Mouse (Mus musculus): ENCODE data around the gene Gm20498. TPM values are rescaled to one million over a fixed set of nuclear protein-coding genes. Genes with fewer than 3 reads are reported as not detected.
"Not testable (repeated sequence)": the region's sequence is repeated elsewhere in the genome, so short reads cannot be mapped to it uniquely, and the experiment has no call there.

Gm20498 gene
- polyA plus RNA-seq, 1 experiment from 2014 or later = 47.2 TPM

DNA sequence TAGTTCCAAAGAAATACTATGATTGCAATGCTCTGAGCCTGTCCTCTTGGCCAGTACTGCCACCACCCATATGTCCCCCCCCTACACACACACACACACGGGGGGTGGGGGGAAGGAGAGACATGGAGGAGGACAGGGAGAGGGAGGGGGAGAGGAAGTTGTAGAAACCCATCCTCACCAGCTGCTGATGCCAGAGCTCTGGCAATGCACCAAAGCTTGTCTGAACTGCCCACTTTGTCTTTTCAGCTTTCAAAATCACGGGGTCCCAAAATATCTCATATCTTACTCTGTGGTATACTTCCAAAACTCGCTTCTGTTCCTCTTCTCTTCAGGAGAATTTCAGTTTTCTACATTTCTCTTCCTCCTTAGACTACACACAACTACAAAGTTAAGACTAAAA lies 119.5 kb downstream of the Gm20498 start:
- H3K4me3 ChIP-seq (ENCODE audit: low read depth, low read length) = no peak overlapping the region
- no peaks in the 10 kb centered on the region for H3K36me3 ChIP-seq (ENCODE audit: control insufficient read depth, insufficient read depth, low read length)
- H3K4me1 ChIP-seq (ENCODE audit: control insufficient read depth, insufficient read depth, low read length) = no peaks in the 10 kb centered on the region
- H3K27me3 ChIP-seq (ENCODE audit: control insufficient read depth, insufficient read depth, low read length) = no peaks in the 10 kb centered on the region
- no peak overlapping the region for H3K9ac ChIP-seq (replicated peaks; ENCODE audit: low read depth, low read length)
- WGBS = 91% methylated on average over 3 of the region's 3 CpGs
- H3K9me3 ChIP-seq (ENCODE audit: control insufficient read depth, low read length) = no peaks in the 10 kb centered on the region
- H3K27ac ChIP-seq (ENCODE audit: low read depth, low read length) = no peak overlapping the region
- no peak overlapping the region for H3K4me2 ChIP-seq (ENCODE audit: low read depth, low read length)
- ATAC-seq (ENCODE audit: low read depth) = no peak

DNA sequence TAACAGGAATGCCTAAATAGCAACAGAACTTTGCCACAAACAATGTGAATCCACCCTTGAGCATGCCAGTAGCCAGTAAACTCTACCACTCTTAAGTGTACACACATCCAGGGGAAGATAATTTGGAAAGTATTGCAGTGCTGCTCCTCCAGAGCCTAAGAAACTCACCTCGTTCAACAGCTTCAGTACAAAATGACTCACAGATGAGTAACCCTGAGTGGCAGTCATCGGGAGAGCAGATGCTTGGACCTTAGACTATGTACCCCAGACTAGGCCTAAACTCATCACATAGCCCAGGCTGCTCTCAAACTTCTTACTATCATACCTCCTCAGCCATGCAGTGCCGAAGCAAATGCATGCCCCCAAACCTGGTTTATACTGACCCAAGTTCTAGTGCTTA lies 123.7 kb downstream of the Gm20498 start:
- no peaks in the 10 kb centered on the region for H3K9me3 ChIP-seq (ENCODE audit: control insufficient read depth, low read length)
- ATAC-seq (ENCODE audit: low read depth) = no peak
- no peak overlapping the region for H3K4me2 ChIP-seq (ENCODE audit: low read depth, low read length)
- no peaks in the 10 kb centered on the region for H3K36me3 ChIP-seq (ENCODE audit: control insufficient read depth, insufficient read depth, low read length)
- H3K9ac ChIP-seq (replicated peaks; ENCODE audit: low read depth, low read length) = no peak overlapping the region
- H3K27me3 ChIP-seq (ENCODE audit: control insufficient read depth, insufficient read depth, low read length) = no peaks in the 10 kb centered on the region
- H3K27ac ChIP-seq (ENCODE audit: low read depth, low read length) = no peak overlapping the region
- H3K4me3 ChIP-seq (ENCODE audit: low read depth, low read length) = no peak overlapping the region
- WGBS = 84% methylated on average over 3 of the region's 3 CpGs
- H3K4me1 ChIP-seq (ENCODE audit: control insufficient read depth, insufficient read depth, low read length) = no peaks in the 10 kb centered on the region

DNA sequence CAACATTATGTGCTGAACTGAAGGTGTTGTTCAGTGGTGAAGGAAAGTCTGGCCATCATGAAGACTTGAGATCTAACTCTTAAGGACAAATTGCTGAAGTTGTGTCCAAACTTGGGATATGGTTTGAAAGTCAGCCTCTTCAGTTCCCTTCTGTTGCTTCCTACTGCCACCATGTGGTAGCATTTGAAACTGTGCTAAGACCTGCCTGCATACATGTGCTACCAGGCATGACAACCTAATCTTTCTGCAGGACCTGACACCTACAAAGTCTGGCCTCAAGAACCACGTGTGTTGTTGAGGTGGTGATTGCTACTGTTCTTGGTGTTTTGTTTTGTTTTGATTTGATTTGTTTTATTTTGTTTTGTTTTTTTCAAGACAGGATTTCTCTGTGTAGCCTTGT lies 130.5 kb downstream of the Gm20498 start:
- H3K4me2 ChIP-seq (ENCODE audit: low read depth, low read length) = no peak overlapping the region
- 0 out of 2 replicates have a peak, but pooled peaks have one; percentile 51 for ATAC-seq (ENCODE audit: low read depth)
- no peak overlapping the region for H3K27ac ChIP-seq (ENCODE audit: low read depth, low read length)
- no peaks in the 10 kb centered on the region for H3K4me1 ChIP-seq (ENCODE audit: control insufficient read depth, insufficient read depth, low read length)
- H3K9me3 ChIP-seq (ENCODE audit: control insufficient read depth, low read length) = no peaks in the 10 kb centered on the region
- no peak overlapping the region for H3K9ac ChIP-seq (replicated peaks; ENCODE audit: low read depth, low read length)
- WGBS = 20% methylated on average over 1 of the region's 1 CpGs
- H3K4me3 ChIP-seq (ENCODE audit: low read depth, low read length) = no peak overlapping the region
- no peaks in the 10 kb centered on the region for H3K36me3 ChIP-seq (ENCODE audit: control insufficient read depth, insufficient read depth, low read length)
- no peaks in the 10 kb centered on the region for H3K27me3 ChIP-seq (ENCODE audit: control insufficient read depth, insufficient read depth, low read length)

DNA sequence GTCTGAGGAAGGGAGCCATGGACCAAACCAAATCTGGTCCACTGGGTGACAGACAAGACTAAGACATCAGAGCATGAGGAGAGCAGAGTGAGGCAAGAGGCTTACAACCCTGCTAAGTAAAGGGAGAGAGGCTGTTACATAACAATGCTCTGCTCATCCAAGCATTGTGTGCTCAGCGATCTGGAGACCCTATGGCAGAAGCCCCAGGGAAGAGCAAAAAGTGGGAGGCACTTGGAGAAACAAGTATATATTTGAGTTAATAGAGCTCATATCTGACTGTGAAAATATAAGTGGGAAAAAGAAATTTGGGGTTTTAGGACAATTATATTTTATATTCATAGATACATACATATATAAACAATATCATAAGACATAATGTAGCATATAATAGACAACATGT lies 153.3 kb downstream of the Gm20498 start, which contains the start of gene Gm4787:
Gene Gm4787 (minus strand): TSS at position 101 of the 400 bp plus-strand sequence.
- 84% methylated on average over 1 of the region's 1 CpGs for WGBS
- not testable (repeated sequence) for H3K27ac ChIP-seq (ENCODE audit: low read depth, low read length); H3K9ac ChIP-seq (replicated peaks; ENCODE audit: low read depth, low read length)

DNA sequence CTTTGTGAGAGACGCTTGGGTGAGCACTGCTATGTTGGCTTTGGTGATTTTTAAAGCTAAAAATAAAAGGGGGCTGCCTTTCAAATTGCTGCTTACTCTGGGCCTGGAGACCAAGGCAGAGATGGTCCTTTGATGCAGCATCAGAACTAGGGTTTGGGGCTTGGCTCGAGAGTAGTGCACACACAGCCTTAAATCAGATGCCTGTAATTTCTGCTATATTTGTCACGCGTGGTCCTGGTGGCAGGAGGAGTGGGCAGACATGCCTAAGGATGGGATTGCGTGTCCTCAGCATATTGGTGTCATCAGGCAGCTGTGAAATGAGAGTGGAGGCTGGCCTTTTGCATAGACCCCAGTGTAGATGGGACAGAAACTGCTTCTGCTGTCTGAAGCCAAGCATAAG lies 198.9 kb downstream of the Gm20498 start:
- 59% methylated on average over 5 of the region's 5 CpGs for WGBS
- 0 out of 2 replicates have a peak overlapping the region, but pooled peaks have one; percentile 8 for H3K9ac ChIP-seq (replicated peaks; ENCODE audit: low read depth, low read length)

More for the DNA sequence above, 153.3 kb downstream of the Gm20498 start, which contains the start of gene Gm4787:
- not testable (repeated sequence) for H3K9me3 ChIP-seq (ENCODE audit: control insufficient read depth, low read length); H3K4me3 ChIP-seq (ENCODE audit: low read depth, low read length); H3K36me3 ChIP-seq (ENCODE audit: control insufficient read depth, insufficient read depth, low read length); H3K4me2 ChIP-seq (ENCODE audit: low read depth, low read length); H3K4me1 ChIP-seq (ENCODE audit: control insufficient read depth, insufficient read depth, low read length); H3K27me3 ChIP-seq (ENCODE audit: control insufficient read depth, insufficient read depth, low read length); ATAC-seq (ENCODE audit: low read depth)

DNA sequence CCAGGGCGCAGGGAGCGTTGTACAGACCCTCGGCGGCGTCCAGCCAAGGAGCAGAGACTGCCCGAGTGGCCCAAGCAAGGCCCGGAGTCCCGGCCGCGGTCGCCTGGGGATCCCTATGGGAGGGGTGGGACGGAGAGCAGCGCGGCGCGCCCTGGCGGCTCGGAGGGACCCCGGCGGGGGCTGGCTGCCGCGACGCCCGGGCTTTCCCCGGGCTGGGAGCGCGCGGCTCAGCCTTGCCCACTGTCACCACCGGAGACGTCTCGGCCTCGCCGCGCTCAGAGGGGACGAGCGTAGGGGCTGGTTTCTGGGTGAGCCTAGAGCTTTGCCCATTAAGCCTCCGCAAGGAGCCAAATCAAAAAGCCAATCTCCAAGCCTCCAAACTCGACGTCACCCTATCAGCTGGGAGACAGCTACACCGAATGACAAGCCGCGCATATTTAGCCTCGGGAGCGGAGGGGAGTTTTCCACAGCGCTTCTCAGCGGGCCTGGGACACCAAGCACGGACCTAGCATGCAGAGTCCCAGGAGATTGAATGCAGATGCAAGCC lies 199.8 kb downstream of the Gm20498 start, which contains the start of gene Slc8a3:
Gene Slc8a3 (minus strand): TSS at position 306 of the 547 bp plus-strand sequence.
- under 1% methylated on average over 47 of the region's 47 CpGs for WGBS
- no peaks in the 10 kb centered on the region for H3K9me3 ChIP-seq (ENCODE audit: control insufficient read depth, low read length)
- H3K27ac ChIP-seq (ENCODE audit: low read depth, low read length) = peak within 1 kb of the TSS; percentile 91

More for the DNA sequence above, 198.9 kb downstream of the Gm20498 start:
- H3K4me3 ChIP-seq (ENCODE audit: low read depth, low read length) = peak overlapping the region; percentile 63
- ATAC-seq (ENCODE audit: low read depth) = no peak
- no peaks in the 10 kb centered on the region for H3K9me3 ChIP-seq (ENCODE audit: control insufficient read depth, low read length)
- H3K27ac ChIP-seq (ENCODE audit: low read depth, low read length) = no peak overlapping the region
- H3K27me3 ChIP-seq (ENCODE audit: control insufficient read depth, insufficient read depth, low read length) = no peaks in the 10 kb centered on the region
- no peaks in the 10 kb centered on the region for H3K36me3 ChIP-seq (ENCODE audit: control insufficient read depth, insufficient read depth, low read length)
- peaks cover 3% of the 10 kb centered on the region; the same call in 1 of the 2 replicates for H3K4me1 ChIP-seq (ENCODE audit: control insufficient read depth, insufficient read depth, low read length)
- H3K4me2 ChIP-seq (ENCODE audit: low read depth, low read length) = peak overlapping the region; percentile 75

DNA sequence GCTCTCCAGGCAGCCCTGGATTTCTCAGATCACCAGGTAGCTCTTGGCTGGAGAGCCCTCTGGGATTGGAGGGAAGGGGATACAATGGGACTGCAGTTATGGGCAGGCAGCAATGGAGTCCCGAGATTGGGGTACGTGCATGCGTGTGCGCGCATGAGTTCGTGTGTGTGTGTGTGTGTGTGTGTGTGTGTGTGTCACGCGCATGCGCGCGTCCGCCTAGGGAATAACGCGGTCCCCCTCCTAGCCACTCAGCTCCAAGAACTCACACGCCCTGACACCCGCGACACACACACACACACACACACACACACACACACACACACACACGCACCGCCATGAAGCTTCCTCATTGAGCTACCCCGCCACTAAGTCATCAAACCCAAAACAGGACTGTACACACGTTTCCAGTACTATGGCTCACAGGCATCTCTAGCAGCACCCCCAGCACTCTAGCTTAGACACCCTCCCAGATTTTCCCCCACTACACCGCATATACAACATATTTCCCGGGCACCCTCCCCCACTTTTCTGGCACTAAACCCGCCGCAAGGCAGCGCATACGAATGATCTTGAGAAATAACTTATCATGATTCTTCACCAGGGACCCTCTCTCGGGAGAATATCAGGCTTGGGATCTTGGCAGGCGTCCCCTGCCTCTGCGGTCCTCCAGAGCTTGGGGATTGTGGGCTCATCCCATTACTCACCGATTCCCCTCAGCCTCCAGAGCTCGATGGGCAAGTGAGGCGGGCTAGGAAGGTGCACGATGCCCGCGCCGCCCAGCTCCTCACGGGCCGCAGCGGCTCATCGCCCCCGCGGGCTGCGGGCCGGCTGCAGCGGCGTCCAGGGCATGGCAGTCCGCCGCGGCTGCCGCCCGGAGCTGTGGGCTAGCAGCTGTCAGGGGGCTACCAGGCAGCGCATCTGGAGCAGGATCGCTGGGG lies 200.5 kb downstream of the Gm20498 start:
- Histone ChIP-seq H3K27ac (ENCODE audit: low read depth, low read length) (peak overlapping the region; percentile 91), H3K4me1 (ENCODE audit: control insufficient read depth, insufficient read depth, low read length) (peaks cover 3% of the 10 kb centered on the region; the same call in 1 of the 2 replicates), H3K4me3 (ENCODE audit: low read depth, low read length) (peak overlapping the region; percentile 63), H3K4me2 (ENCODE audit: low read depth, low read length) (peak overlapping the region; percentile 75), H3K9me3 (ENCODE audit: control insufficient read depth, low read length) (no peaks in the 10 kb centered on the region), H3K27me3 (ENCODE audit: control insufficient read depth, insufficient read depth, low read length) (no peaks in the 10 kb centered on the region), H3K9ac (replicated peaks; ENCODE audit: low read depth, low read length) (peak overlapping the region; percentile 89), H3K36me3 (ENCODE audit: control insufficient read depth, insufficient read depth, low read length) (no peaks in the 10 kb centered on the region)
- under 1% methylated on average over 48 of the region's 54 CpGs for WGBS
- peak; percentile 86 for ATAC-seq (ENCODE audit: low read depth)

More for the DNA sequence above, 199.8 kb downstream of the Gm20498 start, which contains the start of gene Slc8a3:
- H3K27me3 ChIP-seq (ENCODE audit: control insufficient read depth, insufficient read depth, low read length) = no peaks in the 10 kb centered on the region
- H3K4me2 ChIP-seq (ENCODE audit: low read depth, low read length) = peak within 1 kb of the TSS; percentile 75
- peaks cover 3% of the 10 kb centered on the region; the same call in 1 of the 2 replicates for H3K4me1 ChIP-seq (ENCODE audit: control insufficient read depth, insufficient read depth, low read length)
- peak within 1 kb of the TSS; percentile 63 for H3K4me3 ChIP-seq (ENCODE audit: low read depth, low read length)
- H3K9ac ChIP-seq (replicated peaks; ENCODE audit: low read depth, low read length) = peak within 1 kb of the TSS; percentile 89
- ATAC-seq (ENCODE audit: low read depth) = peak; percentile 76
- no peaks in the 10 kb centered on the region for H3K36me3 ChIP-seq (ENCODE audit: control insufficient read depth, insufficient read depth, low read length)

DNA sequence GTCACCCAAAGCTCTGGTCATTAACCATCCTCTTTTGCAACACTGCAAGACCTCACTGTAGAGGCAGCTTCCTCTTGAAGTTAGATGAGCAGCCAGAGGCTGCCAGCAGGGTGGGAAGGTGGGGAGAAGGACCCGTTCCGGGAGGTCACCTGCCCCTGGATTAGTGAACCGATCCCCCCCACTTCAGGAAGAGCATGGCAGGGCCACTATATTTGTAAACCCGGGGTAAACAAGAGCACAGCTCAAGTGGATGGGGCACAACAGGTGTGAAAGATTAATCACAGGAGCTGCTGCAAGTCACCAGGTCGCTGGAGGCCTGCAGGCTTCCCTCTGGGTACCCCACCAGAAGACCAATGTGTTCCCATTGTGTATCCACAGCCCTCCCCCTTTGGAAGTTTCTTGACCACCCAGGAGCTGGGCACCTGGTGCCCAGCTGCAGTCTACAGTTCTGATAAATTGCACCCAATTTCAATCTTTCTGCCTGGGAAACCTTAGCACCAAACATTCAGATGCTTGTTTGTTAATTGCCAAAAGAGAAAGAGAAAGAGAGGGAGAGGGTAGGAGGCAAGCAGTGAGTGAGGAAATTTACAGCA lies 201.6 kb downstream of the Gm20498 start:
- Histone ChIP-seq H3K4me1 (ENCODE audit: control insufficient read depth, insufficient read depth, low read length) (peaks cover 3% of the 10 kb centered on the region; the same call in 1 of the 2 replicates), H3K9ac (replicated peaks; ENCODE audit: low read depth, low read length) (peak overlapping the region; percentile 35), H3K27me3 (ENCODE audit: control insufficient read depth, insufficient read depth, low read length) (no peaks in the 10 kb centered on the region), H3K36me3 (ENCODE audit: control insufficient read depth, insufficient read depth, low read length) (no peaks in the 10 kb centered on the region), H3K9me3 (ENCODE audit: control insufficient read depth, low read length) (no peaks in the 10 kb centered on the region), H3K27ac (ENCODE audit: low read depth, low read length) (peak overlapping the region; percentile 72), H3K4me3 (ENCODE audit: low read depth, low read length) (peak overlapping the region; percentile 63; the same call in 1 of the 2 replicates), H3K4me2 (ENCODE audit: low read depth, low read length) (peak overlapping the region; percentile 75)
- WGBS = 35% methylated on average over 5 of the region's 5 CpGs
- ATAC-seq (ENCODE audit: low read depth) = no peak

Data from neural tube, embryonic 14.5 days (tissue).